Comparison of ENCODE assay signal across 21 mouse cellular contexts in the genomic region with DNA sequence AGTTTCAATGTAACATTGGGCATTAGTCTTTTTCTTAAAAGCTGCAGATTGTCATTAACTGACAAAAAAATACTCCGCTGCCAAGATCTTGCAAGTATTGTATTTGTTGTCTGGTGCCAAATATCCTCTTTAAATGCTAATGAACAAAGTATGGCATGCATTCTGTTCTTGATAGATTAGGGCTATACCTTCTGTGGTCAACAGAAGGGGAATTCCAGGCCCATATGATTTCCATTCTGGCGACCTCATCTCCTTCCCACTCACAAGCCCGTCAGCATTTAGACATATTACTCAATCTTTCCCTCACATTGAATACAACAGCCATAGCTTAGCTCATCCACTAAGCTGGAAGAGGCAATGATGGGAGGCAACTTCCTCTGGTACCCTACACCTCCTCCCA.
DNase-seq lines count a peak whose midpoint lies in the region; ATAC-seq lines count a peak whose summit lies in the region.
"Had no signal": no experiment of that assay in that cellular context is flagged by ENCODE, and none has a peak within 500 bp of the region (broad histone marks: within the 10 kb centered on the region; RNA-seq: fewer than 3 reads in every experiment).

No protein-coding gene starts in this region.

- no peaks in the 10 kb centered on the region for H3K4me1 ChIP-seq in lung, embryonic 15.5 days
- H3K4me1 ChIP-seq in hindbrain, embryonic 13.5 days (replicated peaks) = no peaks in the 10 kb centered on the region
- H3K4me1 ChIP-seq: embryonic facial prominence, embryonic 10.5 days; heart, embryonic 13.5 days had no signal

- H3K27me3 ChIP-seq in lung, embryonic 15.5 days = no peaks in the 10 kb centered on the region
- H3K27me3 ChIP-seq in hindbrain, embryonic 13.5 days = no peaks in the 10 kb centered on the region
- H3K27me3 ChIP-seq: heart, embryonic 13.5 days had no signal

- no peaks in the 10 kb centered on the region for H3K36me3 ChIP-seq in lung, embryonic 15.5 days
- no peaks in the 10 kb centered on the region for H3K36me3 ChIP-seq in hindbrain, embryonic 13.5 days
- H3K36me3 ChIP-seq: embryonic facial prominence, embryonic 10.5 days; heart, embryonic 13.5 days had no signal

- H3K27ac ChIP-seq in lung, embryonic 15.5 days = no peak overlapping the region
- no peak overlapping the region for H3K27ac ChIP-seq in hindbrain, embryonic 13.5 days
- H3K27ac ChIP-seq: embryonic facial prominence, embryonic 10.5 days; heart, adult 2 months; heart, embryonic 13.5 days had no signal

- intact Hi-C loops in left cerebral cortex, postnatal 14 days (cut with DNase I) = no loop called here

- 60% methylated on average over 3 of the region's 3 CpGs for WGBS in lung, embryonic 15.5 days
- 74% methylated on average over 3 of the region's 3 CpGs for WGBS in hindbrain, embryonic 13.5 days

- no peak for DNase-seq in lung, postnatal 14 days
- DNase-seq in layer of hippocampus, adult 11-12 months (ENCODE audit: low spot score) = peak; percentile 21
- DNase-seq in layer of hippocampus, adult 9-11 months = peak; percentile 36
- DNase-seq in left cerebral cortex, postnatal 14 days (ENCODE audit: low spot score in 2 of 2) = no peak
- DNase-seq in spleen, adult 12 weeks (ENCODE audit: low spot score) = no peak
- DNase-seq: adrenal gland, postnatal 14 days; cerebellum, adult 11-12 months; gastrocnemius, postnatal 14 days; heart, adult 2 months; heart, postnatal 14 days; kidney, postnatal 4 days; lung, postnatal 36 days; midbrain, embryonic 14.5 days; right cerebral cortex, postnatal 14 days; thymus, postnatal 36 days had no signal

- no peak overlapping the region for H3K4me3 ChIP-seq in lung, embryonic 15.5 days
- no peak overlapping the region for H3K4me3 ChIP-seq in hindbrain, embryonic 13.5 days
- H3K4me3 ChIP-seq: embryonic facial prominence, embryonic 10.5 days; heart, adult 2 months; heart, embryonic 13.5 days had no signal

- peak; percentile 27; the same call in 1 of the 2 replicates for ATAC-seq in lung, embryonic 15.5 days (ENCODE audit: borderline replicate concordance, extremely low read depth, low FRiP score, low TSS enrichment)
- ATAC-seq in hindbrain, embryonic 13.5 days (ENCODE audit: low FRiP score) = no peak
- ATAC-seq: activated CD4-positive, CD25-positive, alpha-beta regulatory T cell, adult 4 months; intestine, postnatal 0 days had no signal

- H3K9ac ChIP-seq in lung, embryonic 15.5 days = no peak overlapping the region
- H3K9ac ChIP-seq in hindbrain, embryonic 13.5 days = no peak overlapping the region
- H3K9ac ChIP-seq: heart, embryonic 13.5 days had no signal

- H3K9me3 ChIP-seq in lung, embryonic 15.5 days = no peaks in the 10 kb centered on the region
- no peaks in the 10 kb centered on the region for H3K9me3 ChIP-seq in hindbrain, embryonic 13.5 days
- H3K9me3 ChIP-seq: embryonic facial prominence, embryonic 10.5 days; heart, embryonic 13.5 days had no signal

- H3K4me2 ChIP-seq in lung, embryonic 15.5 days = no peak overlapping the region
- no peak overlapping the region for H3K4me2 ChIP-seq in hindbrain, embryonic 13.5 days
- H3K4me2 ChIP-seq: heart, embryonic 13.5 days had no signal

Comparison
In these comparisons a context has a peak if more than half of its experiments do, and no peak if none do; other contexts are left out.
1. DNase-seq: peak in layer of hippocampus, adult 11-12 months (single experiment) and layer of hippocampus, adult 9-11 months (single experiment); none in lung, postnatal 14 days (single experiment), left cerebral cortex, postnatal 14 days (0 of 2) and spleen, adult 12 weeks (single experiment).